Mouse (Mus musculus) hindlimb bud, embryonic 11.5 days (tissue): ENCODE results near the gene Icam4.
"Not testable (repeated sequence)": the region's sequence is repeated elsewhere in the genome, so short reads cannot be mapped to it uniquely, and the experiment has no call there.

Source experiments
- DNase-seq: peaks from one replicate; pipeline ENCODE4 v3.0.0-alpha.2; 2012; ENCODE audit warnings: low read depth, low spot score; ENCODE audit errors: extremely low spot score

The Icam4 gene

DNA sequence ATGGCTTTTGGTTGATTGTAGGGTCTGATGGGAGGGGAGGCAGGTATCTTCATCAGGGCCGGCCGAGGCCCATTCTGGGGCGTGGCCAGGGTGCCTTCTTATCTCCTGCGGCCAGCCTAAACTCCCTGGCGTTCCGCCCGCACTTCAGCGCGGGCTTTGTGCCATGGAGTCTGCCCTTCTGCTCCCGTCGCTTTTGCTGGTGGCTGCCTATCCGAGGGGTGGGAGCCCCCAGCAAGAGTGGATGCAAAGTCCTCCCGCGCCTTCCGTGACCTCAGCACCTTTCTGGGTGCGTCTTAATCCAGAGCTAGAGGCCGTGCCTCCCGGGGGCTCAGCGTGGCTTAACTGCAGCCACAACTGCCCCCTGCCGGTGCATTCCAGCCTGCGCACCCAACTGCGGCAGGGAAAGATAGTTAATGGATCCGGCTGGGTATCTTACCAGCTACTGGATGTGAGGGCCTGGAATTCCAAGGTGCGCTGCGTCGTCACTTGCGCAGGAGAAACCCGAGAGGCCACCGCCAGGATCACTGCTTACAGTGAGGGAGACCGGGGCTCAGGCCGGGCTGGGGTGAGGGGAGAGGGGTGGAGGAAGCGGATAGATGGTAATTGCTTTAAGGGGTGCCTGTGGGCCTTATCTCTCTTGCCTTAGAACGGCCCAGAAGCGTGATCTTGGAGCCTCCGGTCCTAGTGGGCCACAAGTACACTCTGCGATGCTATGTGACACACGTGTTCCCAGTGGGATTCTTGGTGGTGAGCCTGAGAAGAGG is at the start of gene Icam4:
Gene Icam4 (plus strand): TSS at position 83 of the 764 bp plus-strand sequence.
- DNase-seq: no peak

DNA sequence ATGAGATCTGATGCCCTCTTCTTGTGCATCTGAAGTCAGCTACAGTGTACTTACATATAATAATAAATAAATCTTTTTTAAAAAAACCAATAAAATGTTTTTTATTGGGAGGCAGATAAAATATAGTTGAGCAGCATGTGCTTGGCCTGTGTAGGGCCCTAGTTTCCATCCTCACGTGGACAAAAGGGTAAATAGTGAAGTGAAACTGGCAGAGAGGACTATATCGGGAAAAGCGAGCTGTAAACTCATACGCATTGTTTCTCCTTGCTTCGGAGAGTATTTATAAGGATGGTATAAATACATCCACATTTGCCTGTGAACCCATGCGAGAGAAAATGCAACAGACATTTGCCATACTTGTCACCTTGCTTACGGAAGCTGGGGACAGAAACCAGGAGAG is 49.4 kb upstream of the Icam4 start:
- no peak for DNase-seq

DNA sequence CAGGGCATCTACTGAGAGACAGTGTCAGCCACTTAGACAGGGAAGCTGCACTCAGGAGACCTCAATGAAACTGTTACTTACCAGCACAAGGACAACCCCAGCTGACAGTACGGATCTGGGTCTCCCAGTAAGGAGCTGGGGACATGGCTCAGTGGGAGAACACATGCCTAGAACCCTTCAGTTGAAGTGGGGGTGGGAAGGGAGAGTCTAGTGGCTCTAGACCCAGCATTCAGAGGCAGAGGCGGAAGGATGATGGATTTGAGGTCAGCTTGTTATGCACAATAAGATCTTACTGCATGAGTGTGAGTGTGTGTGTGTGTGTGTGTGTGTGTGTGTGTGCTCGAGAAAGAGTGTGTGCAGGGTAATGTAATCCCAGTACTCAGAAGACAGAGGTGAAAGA is 47.0 kb upstream of the Icam4 start:
- no peak for DNase-seq

DNA sequence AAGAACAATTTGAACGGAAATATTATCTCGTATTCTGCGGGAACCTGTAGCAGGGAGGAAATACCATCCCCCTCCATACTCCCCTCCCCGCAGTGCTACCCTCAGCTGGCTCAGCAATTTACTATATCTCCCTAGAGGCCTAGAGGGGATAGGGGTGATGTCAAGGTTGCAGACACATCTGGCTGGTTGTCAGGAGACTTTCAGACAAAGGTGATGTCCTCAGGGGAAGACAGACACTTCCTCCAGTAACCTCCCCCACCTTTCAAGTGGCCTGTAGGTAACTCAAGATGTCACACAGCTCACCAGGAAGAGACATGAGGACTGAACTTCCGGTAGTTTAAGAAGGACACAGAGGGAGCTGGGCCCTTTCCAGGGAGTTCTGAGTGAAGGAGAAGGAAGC is 46.0 kb upstream of the Icam4 start:
- no peak for DNase-seq

DNA sequence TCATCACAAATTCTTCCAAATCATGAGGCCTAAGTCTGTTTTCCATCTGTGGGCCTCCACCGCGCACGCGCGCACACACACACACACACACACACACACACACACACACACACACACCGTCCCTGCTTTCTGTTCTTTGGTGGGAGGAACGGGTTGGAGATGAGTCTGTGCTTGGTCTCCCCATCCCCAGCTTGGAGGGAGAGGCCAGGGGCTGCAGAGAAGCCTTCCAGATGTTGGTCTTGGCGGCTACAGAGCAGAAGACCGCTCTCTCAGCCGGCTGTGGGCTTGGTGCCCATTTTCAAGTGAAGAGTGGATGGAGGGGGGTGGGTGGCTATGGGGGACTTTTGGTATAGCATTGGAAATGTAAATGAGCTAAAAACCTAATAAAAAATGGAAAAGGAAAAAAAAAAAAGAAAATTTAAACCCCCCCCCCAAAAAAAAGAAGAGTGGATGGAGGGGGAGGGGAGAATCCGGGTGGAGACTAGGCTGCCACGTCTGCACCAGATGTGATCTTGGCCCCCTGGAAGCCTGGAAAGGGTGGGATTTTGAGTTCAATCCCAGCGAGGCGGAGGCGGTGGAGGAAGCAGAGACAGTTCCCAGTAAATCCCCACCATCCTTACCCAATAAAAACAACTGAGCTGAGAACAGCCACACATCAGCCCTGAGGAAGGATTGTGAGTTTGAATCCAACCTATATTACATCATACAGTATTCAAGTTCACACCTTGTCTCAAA is 42.1 kb upstream of the Icam4 start:
- DNase-seq: no peak

DNA sequence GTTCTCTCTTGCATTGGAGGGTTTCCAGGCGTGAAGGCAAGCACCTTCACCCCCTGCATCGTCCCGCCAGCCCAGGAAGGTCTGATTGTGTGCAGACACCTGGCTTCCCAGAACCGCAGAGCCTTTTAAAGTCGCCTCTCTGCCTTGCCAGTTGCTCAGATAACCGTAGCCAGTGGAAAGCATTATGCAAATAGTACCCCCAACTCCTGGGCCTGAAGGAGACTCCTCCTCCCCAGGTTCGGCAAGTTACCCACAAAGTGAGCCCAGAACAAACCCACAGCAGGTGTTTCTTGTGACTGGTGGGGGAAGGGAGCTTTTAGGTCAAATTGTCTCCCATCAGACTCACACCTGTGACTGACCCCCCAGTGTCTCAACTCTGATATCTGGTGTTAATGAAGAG is 41.2 kb upstream of the Icam4 start:
- DNase-seq: no peak

DNA sequence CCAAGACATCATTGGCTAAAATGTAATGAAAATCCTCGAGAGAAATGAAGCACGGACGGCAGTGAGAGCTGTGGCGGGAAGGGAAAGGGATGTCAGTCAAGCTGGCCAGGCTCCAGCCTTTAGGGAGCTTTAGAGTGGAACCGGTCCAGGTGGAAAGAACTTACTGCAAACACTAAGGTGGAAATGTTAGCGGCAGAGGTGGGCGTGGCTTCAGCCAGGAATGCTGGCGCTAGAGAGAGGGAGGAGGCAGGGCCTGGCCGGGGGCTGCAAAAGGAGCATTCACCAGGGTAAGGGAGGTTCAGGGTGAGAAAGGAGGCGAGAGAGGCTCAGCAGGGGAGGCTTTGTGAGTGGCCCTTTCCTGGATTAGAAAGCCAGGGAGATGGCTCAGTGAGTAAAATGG is 38.3 kb upstream of the Icam4 start:
- DNase-seq: no peak

DNA sequence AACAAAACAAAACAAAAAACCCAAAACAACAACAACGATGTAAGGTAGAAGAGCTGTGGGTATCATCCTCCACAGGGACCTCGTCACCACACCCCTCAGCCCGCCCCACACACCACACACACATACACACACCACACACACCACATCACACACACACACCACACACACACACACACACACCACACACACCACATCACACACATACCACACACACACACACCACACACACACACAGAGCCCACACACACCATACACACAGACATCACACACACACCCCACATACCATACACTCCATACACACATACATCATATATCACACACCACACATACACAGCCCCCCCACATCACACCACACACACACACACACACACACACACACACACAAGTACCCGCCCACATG is 37.6 kb upstream of the Icam4 start:
- DNase-seq: no peak

DNA sequence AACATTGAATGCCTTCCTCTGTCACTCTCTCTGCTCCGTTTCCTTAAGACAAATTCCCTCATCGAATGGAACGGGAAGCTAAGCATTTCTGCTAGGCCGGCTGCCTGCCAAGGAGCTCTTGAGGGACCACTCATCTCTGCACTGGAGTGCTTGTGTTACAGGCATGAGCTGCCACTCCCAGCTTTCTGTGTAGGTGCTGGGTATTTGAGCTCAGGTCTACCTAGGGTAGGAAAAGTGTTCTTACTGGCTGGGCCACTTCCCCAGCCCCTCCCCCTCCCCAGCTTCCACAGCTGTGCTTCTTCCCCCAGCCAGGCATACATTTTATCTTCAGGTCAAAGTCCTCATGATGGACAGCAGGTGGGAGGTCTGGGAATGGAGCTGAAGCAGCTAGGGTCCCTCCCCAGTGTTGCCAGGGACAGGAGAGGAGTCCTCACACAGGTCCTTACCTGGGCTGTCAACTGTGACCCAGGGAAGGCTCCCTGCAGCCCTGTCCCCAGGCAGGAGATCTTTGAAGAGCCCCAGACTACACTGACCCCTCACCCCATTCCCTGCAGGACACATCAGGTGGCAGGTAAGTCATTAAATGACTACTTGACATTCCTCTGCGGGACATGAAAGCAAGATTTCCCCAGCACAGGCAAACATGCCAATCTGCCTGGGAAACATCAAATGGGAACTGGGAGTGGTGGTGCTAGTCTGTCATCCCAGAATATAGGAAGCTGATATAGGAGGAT is 35.8 kb upstream of the Icam4 start:
- DNase-seq: no peak

DNA sequence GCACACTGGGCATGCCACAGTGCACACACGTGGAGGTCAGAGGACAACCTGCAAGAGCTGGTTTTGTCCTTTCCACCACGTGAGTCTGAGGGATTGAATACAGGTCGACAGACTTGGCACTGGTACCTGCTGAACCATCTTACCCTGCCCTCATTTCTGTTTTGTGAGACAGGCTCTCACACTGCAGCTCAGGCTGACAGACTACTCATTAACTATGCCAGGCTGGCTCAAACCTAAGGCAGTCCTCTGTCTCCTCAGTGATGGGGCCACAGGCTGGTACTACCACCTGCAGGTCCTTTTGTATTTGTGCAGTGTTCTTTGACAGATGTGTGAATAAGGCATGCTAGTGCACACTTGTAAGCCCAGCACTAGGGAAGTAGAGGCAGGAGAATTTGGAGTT is 34.1 kb upstream of the Icam4 start:
- DNase-seq: no peak

DNA sequence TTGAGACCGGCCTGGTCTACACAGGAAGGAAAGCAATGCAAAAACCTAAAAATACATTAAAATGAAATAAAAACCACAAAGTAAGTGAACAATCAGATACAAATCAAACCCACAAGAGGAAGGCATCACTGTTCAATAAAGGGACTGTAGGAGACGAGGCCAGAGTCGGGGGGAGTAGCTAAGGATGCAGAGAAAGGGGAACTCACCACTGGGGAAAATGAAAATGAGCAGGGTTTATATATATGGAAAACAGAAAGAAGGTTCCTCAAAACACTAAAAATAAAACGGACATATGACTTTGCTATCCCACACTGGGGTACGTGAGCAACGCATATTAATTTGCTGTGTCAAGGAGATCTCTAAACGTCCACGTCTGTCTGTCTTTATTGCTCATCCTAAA is 32.1 kb upstream of the Icam4 start:
- no peak for DNase-seq

DNA sequence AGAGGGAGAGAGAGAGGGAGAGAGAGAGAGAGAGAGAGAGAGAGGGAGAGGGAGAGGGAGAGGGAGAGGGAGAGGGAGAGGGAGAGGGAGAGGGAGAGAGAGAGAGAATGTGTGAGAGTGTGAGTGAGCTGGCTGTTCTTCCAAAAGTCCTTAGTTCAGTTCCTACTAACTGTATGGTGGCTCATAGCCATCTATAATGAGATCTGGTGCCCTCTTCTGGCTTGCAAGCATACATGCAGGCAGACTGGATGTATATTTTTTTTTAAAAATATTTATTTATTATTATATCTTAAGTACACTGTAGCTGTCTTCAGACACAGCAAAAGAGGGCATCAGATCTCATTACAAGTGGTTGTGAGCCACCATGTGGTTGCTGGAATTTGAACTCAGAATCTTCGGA is 30.8 kb upstream of the Icam4 start:
- not testable (repeated sequence) for DNase-seq

DNA sequence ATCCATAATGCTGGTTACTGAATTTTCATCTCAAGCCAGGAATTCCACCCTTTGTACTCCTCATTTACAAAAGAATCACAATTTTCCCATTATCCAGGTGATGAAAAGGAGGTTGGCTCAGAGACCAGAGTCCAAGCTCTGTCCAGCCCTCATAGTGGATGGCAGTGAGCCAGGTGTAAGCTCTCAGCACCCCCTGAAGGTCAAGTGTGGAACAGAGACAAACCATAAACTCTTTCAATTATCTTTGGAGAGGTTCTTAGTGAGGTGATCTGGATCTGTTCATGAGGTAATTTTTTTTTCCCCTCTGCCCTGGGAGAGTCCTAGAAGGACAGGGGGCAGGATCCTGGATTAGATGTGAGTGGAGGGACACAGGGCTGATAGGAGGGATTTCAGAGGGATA is 28.4 kb upstream of the Icam4 start:
- DNase-seq: no peak

DNA sequence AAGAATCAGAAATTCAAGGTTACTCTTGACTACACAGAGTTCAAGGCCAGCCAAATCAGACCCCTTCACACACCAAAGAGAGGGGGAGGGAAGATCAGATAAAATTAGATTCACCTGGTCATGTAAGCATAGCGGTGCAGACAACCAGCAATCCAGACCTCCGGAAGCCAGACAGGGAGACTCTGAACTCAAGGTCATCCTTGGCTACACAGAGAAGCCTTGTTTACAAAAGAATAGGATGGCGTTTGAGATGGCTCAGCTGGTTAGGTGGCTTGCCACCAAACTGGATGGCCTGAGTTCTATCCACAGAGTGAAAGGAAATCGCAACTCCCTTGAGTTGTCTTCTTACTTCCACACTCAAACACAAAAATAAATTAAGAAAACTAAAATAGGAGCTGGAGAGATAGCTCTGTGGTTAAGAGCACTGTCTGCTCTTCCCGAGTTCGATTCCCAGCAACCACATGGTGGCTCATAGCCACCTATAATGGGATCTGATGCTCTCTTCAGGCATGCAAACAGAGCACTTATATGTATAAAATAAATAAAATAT is 27.4 kb upstream of the Icam4 start:
- no peak for DNase-seq

DNA sequence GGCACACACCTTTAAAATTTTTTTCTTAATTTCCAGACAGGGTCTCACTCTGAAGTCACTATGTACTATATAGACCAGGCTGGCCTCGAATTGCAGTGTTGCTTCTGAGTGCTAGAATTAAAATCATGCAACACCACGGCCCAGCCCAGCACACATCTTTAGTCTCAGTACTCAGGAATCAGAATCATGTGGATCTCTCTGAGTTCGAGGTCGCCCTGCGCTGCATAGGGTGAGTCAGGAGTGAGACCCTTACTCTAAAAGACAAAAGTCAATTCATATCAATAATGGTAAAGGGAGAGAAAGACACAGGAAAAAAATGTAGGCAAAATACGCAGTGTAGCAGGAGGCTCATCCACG is 26.9 kb upstream of the Icam4 start:
- no peak for DNase-seq

DNA sequence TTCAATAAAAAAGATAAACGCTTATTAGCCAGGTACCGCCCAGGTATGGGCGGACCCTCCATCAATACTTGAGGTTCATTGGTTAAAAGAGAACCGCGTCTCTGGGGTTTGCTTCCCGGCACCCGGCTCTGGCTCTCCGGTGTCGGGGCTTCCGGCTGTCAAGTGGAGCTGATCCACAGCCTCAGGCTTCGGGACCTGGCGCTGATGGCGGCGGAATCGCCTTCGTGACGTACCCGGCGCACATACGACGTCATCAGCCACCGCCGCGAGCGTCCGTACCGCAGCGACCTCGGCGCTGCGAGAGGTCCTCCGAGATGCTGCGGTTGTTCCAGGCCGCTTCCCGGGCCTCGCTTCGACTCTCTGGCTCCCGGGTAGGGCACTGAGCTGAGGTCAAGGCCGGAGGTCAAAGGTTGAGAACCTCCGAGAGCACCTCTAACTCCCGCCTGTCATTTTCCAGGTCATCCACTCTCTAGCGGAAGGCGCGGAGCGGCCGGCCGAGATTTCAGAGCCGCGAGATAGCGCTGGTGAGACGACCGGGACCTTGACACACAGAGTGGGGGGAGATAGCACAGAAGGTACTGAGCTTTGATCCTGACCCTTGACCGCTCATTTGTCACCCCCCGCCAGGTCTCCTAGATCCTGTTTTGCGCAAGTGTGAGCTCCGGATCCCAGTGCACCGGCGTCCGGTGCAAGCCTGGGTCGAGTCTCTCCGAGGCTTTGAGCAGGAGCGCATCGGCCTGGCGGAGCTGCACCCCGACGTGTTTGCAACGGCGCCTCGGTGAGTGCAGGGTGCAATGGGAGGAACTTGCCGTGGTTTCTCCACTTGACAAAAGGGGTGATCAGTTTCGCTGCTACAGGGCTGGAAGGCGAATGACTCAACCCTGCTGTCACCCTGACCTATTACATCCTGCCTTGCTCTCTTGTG is 26.3 kb upstream of the Icam4 start, which contains the start of gene Mrpl4:
Gene Mrpl4 (plus strand): TSS at position 112 of the 925 bp plus-strand sequence.
- peak; percentile 67 for DNase-seq

DNA sequence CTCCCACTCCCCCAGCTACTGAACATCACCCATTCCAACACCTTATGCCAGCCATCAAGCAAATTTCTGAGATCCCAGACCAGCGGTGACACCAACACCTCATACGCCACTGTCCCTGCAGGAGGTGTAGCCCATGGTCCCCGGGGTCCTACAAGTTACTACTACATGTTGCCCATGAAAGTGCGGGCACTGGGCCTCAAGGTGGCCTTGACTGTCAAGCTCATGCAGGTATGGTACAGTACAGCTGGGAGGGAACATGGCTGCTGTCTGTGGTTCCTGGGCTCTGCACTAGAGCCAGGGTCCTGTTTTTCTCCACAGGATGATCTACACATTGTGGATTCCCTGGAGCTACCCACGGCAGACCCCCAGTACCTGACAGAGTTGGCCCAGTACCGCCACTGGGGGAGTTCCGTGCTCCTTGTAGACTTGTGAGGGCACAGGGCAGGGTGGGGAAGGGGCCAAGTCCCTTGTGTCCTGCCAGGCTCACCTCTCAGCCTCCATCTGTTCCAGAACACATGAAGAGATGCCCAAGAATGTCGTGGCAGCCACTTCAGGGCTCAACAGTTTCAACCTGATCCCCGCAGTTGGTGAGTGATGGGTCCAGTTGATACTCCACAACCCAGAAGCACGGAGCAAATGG is 21.7 kb upstream of the Icam4 start:
- DNase-seq: no peak

DNA sequence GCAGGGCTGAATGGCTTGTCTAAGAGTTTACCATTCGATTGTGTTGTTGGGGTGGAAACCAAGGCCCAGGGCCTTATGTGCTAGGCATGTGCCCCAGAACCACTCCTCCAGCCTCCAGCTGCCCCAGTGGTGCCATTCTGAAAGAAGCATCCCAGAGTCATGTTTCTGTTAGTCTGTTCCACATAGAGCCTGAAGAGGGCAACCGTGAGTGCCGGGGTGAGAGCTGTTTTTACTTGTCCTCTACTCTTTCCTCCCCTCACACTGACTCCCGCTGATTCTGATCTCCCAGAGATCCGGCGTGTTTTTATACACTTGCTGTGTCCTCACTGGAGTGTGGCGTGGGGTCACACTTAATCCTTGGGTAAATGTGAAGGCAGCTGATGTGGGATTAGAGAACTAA is 21.2 kb upstream of the Icam4 start:
- DNase-seq: no peak

DNA sequence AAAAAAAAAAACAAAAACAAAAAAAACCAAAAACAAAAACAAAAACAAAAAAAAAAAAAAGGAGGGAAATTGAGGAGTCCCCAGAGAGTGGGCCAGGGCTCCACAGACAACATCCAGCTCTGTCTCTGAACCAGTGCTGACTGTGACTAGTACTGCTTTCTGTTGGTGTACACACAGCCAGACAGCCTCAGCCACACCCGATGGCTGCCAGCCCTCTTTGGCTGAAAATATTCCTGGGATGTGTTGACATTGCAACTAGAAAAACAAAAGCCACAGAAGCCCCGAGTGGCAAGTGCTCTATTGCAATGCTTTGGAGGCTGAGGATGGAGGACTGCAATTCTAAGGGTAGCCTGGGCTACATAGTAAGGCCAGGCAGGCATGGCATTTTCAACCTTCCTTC is 18.8 kb upstream of the Icam4 start:
- DNase-seq: no peak

DNA sequence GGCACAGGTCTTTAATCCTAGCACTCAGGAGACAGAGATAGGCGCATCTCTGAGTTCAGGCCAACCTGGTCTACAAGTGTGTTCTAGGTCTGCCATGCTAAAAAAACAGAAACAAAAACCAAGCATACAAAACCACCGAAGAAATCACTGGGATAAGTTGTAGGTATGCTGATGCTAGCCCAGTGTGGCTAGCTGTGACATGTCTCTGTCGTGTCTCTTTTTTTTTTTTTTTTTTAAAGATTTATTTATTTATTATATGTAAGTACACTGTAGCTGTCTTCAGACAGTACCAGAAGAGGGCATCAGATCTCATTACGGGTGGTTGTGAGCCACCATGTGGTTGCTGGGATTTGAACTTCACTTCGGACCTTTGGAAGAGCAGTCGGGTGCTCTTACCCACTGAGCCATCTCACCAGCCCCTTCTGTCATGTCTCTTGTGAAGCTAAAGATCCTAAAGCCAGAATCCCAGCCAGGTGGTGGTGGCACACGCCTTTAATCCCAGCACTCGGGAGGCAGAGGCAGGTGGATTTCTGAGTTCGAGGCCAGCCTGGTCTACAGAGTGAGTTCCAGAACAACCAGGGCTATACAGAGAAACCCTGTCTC is 18.1 kb upstream of the Icam4 start:
- DNase-seq: not testable (repeated sequence)
